Mouse (Mus musculus) urinary bladder, postnatal 4 days (tissue): Measurements from ENCODE around the gene Fgfr2.

Experiments used
- DNase-seq, 2 experiments: peaks; one replicate each; pipeline ENCODE4 v3.0.0; 2021 to 2022; ENCODE audit warnings: low spot score in 2 of 2

The Fgfr2 gene

GRCm38 (mm10) chr7:132581441-132581840 is 541.7 kb downstream of the Fgfr2 start:
- no peak for DNase-seq

DNA sequence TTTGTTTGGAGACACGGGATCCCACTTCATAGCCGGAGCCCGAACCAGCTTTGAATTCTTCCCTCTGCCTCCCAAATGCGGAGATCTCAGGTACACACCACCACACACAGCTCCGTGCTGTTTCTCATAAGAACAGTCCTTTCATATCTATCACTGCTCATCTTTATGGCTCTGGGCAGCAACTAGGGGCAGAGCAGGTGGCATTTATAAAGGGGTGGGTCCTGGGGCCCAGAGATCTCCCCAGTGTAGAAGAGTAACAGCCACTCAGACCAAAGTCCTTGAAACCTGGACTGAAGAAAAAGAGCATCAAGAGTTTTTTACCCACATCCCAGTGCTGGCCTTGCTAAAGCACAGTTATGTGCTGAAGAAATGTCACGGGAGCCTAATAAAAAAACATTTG is 542.6 kb downstream of the Fgfr2 start:
- no peak for DNase-seq

DNA sequence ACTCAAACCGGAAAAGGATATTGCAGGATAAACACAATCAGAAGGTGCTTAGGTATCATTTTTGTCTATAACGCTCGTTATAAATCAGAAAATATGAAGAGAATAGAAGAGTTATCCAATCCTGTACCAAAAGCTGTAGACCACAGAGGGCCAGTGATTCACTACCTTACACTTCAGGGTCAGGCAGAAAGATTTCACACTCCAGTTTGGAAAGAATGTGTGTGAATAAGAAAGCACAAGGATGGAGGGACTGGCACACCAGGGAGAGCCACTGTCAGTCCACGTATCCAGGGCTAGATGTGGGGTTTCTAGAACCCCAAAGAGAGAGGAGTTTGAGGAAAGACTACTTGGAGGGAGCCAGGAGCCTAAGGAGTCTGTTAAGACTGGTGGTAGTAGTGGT is 546.3 kb downstream of the Fgfr2 start:
- DNase-seq: no peak

DNA sequence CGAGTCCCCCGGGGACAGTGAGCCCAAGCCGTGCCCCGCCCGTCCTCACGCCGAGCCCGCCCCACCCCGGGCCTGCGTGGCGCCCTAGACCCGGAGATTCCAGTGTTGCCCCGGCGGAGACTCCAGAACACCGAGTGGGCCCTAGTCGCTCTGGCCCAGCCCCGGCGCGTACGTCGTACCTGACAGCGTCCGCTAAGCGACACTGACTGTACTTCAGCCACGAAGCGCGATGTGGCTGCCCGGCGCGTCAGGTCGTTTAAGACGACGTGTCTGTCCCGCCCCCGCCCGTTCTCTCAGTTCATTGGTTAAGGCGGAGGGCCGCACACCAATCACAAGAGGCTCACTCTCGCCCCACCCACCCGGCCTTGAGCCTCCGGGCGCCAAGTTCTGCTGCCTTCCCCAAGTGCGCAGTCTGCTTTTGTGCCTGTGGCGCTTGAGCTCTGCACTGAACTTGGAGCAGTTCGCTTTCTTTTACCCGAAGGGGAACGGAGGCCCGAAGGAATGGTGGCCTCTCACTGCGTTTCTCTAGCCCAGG is 547.0 kb downstream of the Fgfr2 start, which contains the start of gene Oat:
TSS of gene Oat (minus strand) at position 283 of the 535 bp plus-strand sequence.
- peak; percentile 92 to 94 for DNase-seq

- peak; percentile 70 to 84 for DNase-seq
Observed at GRCm38 (mm10) chr7:132575623-132576022, 547.5 kb downstream of the Fgfr2 start.

DNA sequence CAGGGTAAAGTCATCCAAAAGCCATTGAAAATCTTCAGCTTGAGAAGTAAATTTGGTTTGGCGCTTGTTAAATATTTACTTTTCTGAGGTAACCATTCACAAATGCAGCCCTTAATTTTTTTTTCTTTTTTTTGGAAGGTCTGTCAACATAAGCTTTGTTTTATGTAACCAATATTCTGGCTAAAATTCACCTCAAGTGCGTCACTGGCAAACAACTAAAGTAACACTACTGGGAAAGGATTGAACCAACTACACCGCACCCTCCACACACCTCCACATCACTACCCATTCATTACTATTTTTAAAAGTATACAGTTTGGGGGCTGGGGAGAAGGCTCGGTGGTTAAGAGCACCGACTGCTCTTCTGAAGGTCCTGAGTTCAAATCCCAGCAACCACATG is 548.5 kb downstream of the Fgfr2 start:
- DNase-seq: no peak

GRCm38 (mm10) chr7:132573205-132573604 is 549.9 kb downstream of the Fgfr2 start:
- no peak for DNase-seq

DNA sequence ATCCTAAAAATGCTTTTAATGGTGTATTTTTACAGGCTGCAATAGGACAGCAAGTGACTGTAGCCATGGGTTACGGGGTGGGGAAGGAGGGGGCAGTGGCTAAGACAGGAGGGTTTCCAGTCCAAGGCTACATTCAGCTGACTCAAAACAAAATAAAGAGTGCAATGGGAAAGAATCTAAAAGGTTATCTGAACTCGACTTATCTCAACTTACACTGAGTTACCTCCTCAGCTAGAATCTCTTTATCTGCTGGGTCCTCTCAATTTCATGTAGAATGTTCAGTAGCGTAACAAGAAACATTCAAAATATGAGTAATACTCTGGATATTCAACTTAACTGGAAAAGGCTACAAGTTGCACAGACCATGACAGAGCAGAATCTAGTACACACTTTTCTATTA is 550.4 kb downstream of the Fgfr2 start:
- no peak for DNase-seq

DNA sequence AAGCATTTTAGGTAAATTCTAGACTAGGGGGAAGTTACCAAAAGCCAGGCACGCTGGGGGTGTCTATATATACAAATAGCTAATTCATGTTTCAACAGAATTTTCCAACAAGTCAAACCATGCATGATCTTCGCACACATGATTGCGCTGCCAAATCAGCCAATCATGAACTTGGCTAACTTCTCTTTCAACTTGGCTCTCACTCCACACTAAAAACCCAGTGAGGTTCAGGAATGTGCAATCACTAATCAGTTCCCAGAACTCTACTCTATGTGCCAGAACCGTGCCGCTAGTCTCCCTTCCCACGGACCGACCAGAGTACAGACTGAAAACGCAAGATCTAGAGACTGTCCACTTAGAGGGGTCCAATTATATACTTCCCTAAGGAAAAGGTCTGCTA is 551.7 kb downstream of the Fgfr2 start:
- DNase-seq: no peak

GRCm38 (mm10) chr7:132570071-132570470 is 553.1 kb downstream of the Fgfr2 start:
- no peak for DNase-seq

DNA sequence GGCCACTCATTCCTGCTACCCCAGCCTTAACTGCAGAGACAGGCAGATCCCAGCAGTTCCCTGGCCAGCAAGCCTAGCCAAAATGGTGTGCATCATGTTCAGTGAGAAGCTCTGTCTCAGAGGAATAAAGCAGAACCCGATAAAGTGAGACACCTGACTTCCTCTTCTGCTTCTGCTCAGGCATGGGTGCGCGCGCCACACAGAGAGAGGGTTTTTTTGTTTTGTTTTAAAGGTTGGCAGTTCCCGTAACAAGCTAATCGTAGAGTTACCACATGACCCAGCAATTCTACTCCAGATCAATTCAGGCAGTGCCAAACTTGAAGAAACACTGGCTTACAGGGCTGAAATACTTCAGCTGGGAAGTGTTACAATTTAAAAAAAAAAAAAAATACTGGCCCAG is 554.3 kb downstream of the Fgfr2 start:
- DNase-seq: no peak

DNA sequence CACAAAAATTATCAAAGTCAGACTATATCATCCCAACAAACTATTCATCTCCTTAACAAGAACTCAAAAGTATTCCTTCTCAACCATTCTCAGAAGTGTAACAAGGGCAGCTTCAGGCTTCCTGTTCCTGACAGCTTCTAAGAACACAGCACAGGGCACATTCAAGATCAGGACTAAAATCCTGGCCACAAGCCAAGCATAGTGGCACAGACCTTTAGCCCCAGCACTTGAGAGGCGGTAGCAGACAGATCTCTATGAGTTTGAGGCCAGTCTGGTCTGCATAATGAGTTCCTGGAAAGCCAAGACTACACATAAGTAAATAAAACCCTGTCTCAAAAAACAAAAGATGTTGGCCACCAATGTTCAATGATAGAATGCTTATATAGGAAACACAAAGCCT is 557.3 kb downstream of the Fgfr2 start:
- DNase-seq: no peak

DNA sequence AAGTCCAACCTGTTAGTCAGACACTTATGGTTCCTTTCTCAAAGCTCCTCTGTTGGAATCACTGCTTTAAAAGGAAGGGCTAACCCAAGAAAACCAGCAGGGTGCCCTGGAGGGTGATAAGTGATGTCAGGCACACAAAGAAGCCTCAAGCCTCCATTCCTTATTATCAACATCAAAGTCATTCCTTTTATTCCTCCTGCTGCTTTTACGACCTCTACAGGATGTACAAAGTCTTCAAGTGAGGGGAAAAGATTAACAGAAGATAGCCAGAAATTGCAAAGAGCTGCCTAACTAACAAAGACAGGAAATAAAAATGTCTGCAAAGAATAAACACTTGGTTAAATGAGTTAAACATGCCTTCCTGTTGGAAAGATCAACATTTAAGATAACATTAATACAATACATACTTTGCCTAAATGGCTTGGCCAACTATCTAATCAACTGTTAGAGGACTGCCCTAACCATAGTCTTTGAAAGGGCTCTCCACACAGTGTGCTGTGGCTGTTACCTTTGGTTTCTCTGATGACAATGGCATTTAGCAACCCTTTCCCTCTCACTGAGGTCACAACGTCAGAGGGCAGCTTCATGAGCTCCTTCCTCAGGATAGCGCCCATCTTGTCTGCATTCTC is 563.9 kb downstream of the Fgfr2 start:
- no peak for DNase-seq

- DNase-seq: no peak
Observed at GRCm38 (mm10) chr7:132558141-132558736, 564.9 kb downstream of the Fgfr2 start.

- DNase-seq: no peak
Observed at GRCm38 (mm10) chr7:132556575-132556974, 566.6 kb downstream of the Fgfr2 start.

DNA sequence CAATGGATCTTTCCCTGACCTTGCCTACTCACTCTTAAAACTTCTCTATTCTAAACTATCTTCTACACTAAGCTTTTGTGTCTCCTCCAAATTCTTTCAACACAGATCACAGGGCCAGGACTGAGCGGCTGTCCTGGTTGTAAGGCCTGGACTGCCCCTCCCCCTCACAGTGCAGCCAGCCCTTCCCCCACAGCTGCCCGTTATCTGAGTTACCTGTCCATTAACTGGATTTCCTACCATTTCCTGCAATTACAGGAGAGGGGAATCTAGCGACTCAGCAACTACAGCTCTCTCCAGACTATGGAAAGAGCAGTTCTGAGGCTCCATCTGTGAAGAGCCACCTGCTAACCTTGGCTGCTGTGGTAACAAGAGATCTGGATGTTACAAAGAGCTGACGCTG is 567.2 kb downstream of the Fgfr2 start:
- no peak for DNase-seq

DNA sequence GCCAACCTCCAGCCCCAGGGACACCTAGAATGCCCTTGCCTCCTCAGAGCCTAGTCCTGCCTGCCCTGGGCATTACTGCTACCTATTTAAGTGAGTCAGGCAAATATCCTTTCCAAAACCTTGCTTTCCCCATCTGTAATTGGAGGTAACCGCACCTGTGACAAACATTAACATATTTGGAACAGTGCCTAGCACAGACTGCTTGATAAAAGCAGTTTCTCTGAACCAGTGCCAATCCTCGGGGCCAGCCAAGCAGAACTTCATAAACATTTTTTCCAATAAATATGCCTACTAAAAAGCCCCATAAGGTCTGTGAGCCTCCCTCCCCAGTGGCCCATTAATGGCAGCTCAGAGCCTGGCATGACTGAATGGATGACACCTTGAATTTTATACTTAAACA is 569.1 kb downstream of the Fgfr2 start:
- DNase-seq: no peak

DNA sequence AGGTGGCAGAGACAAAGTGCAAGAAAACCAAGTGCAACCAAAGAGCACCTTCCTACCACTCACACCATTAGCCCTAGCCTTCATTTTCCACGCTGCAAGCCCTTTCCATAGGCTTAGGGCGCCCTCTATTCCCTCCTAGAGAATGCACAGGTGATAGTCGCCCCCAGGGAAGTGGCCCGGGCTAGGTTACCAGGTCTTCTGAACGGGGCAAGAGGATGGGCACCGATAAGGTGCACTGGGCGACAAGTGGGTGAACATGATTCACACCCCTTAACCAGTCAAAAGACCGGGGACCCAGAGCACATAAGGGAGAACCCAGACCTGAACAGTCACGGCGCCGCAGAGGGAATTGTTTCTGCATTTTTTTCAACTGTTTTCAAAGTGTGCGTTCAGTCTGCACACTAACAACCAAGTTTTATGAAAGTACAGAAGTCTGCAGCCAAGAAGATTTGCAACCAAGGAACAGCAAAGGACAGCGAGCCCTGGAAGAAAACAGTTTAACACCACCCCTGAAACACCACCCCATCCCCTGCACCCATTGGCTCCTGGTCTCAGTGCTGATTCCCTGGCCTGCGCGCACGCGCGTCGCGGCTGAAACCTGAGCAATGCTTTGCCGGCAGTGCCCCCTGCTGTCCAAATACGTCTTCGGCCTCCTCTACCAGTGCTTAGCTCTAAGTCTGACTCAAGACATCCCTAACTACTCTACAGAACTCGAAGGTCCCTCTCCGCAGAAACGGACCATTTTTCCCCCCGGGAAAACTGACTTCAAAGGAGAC is 571.6 kb downstream of the Fgfr2 start:
- peak; percentile 90 to 96 for DNase-seq

DNA sequence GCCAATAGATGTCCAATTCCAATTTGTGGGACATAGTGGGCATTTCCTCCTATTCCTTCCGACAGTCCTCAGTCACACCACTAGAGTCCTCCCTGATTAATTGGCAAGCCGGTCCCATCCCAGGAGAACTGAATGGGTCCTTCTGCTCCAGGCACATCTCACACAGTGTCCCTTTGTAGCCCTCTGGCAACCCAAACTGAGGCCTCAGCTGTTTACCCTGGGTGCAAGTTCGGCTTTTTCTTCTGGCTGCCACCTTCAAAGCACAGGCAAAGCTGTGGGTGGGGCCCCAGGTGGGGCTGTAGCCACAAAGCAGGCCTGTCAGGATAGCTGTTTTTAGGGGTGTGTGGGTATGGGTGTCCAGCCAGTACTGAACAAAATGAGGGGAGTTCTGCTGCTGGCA is 576.0 kb downstream of the Fgfr2 start:
- DNase-seq: no peak

GRCm38 (mm10) chr7:132542427-132542826 is 580.7 kb downstream of the Fgfr2 start:
- DNase-seq: no peak

DNA sequence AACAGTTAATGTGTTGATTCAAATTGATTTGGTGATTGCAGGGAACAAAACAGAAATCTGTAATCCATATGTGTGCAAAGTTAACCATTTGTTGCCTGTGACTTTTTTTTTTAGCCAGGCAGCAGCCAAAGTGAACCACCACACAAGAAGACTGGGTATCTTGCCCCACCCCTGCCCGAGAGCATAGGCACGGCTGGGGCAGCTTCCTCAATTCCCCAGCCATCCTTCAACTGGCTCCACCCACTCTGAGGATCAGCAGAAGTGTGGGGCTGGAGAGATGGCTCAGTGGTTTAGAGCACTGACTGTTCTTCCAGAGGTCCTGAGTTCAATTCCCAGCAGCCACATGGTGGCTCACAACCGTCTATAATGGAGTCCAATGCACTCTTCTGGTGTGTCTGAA is 581.6 kb downstream of the Fgfr2 start:
- DNase-seq: no peak

- no peak for DNase-seq
Observed at GRCm38 (mm10) chr7:132540597-132540996, 582.6 kb downstream of the Fgfr2 start.

- DNase-seq: no peak
Observed at GRCm38 (mm10) chr7:132529206-132529605, 593.9 kb downstream of the Fgfr2 start.
